Mouse (Mus musculus): ENCODE results near the gene Sox2. TPM values are rescaled to one million over a fixed set of nuclear protein-coding genes. Genes with fewer than 3 reads are reported as not detected.

The Sox2 gene
- 4.0 and 5.0 TPM in 2 replicates for polyA plus RNA-seq (2014; fragmentation: Nextera tagmentation; extraction: Ambion mirVana)

- H3K4me1 ChIP-seq (ENCODE audit: insufficient read depth) = peaks cover 3% of the 10 kb centered on the region; the same call in 1 of the 2 replicates
- peak within 1 kb of the TSS; percentile 41 for H3K4me3 ChIP-seq (ENCODE audit: low read depth, low read length)
- WGBS = under 1% methylated on average over 84 of the region's 86 CpGs
- peak within 1 kb of the TSS; percentile 64 for H3K4me2 ChIP-seq
- H3K9me3 ChIP-seq (ENCODE audit: low read depth, low read length) = no peaks in the 10 kb centered on the region
- ATAC-seq (ENCODE audit: insufficient read depth) (peak; percentile 91), DNase-seq (peak; percentile 85)
- no peaks in the 10 kb centered on the region for H3K36me3 ChIP-seq (ENCODE audit: insufficient read depth)
- peaks cover 92% of the 10 kb centered on the region for H3K27me3 ChIP-seq (ENCODE audit: insufficient read depth, low read length)
- H3K27ac ChIP-seq (ENCODE audit: low read depth) = peak within 1 kb of the TSS; percentile 83
- TF ChIP-seq CTCF (IDR thresholded peaks at IDR 0.05; ENCODE audit: low read depth) = no peak
- peak within 1 kb of the TSS; percentile 53 for H3K9ac ChIP-seq
Measured at GRCm38 (mm10) chr3:34649726-34650620, at the start of gene Sox2. Gene Sox2 (plus strand): TSS chr3:34650405.

GRCm38 (mm10) chr3:34601116-34601515 lies 49.1 kb upstream of the Sox2 start:
- Histone ChIP-seq H3K4me1 (ENCODE audit: insufficient read depth) (no peaks in the 10 kb centered on the region), H3K9me3 (ENCODE audit: low read depth, low read length) (no peaks in the 10 kb centered on the region), H3K27me3 (ENCODE audit: insufficient read depth, low read length) (no peaks in the 10 kb centered on the region), H3K4me3 (ENCODE audit: low read depth, low read length) (no peak overlapping the region), H3K27ac (ENCODE audit: low read depth) (no peak overlapping the region), H3K9ac (no peak overlapping the region), H3K36me3 (ENCODE audit: insufficient read depth) (no peaks in the 10 kb centered on the region), H3K4me2 (no peak overlapping the region)
- 54% methylated on average over 2 of the region's 2 CpGs for WGBS
- TF ChIP-seq CTCF (IDR thresholded peaks at IDR 0.05; ENCODE audit: low read depth) = 0 out of 2 replicates have a peak, but pooled peaks have one; percentile 3
- ATAC-seq (ENCODE audit: insufficient read depth) (no peak), DNase-seq (no peak)

- H3K9me3 ChIP-seq (ENCODE audit: low read depth, low read length) = no peaks in the 10 kb centered on the region
- DNase-seq (no peak), ATAC-seq (ENCODE audit: insufficient read depth) (no peak)
- H3K4me2 ChIP-seq = no peak overlapping the region
- no peak overlapping the region for H3K9ac ChIP-seq
- H3K27me3 ChIP-seq (ENCODE audit: insufficient read depth, low read length) = no peaks in the 10 kb centered on the region
- WGBS = 58% methylated on average over 7 of the region's 7 CpGs
- H3K4me1 ChIP-seq (ENCODE audit: insufficient read depth) = no peaks in the 10 kb centered on the region
- no peaks in the 10 kb centered on the region for H3K36me3 ChIP-seq (ENCODE audit: insufficient read depth)
- H3K4me3 ChIP-seq (ENCODE audit: low read depth, low read length) = no peak overlapping the region
- no peak for TF ChIP-seq CTCF (IDR thresholded peaks at IDR 0.05; ENCODE audit: low read depth)
- H3K27ac ChIP-seq (ENCODE audit: low read depth) = no peak overlapping the region
Measured at GRCm38 (mm10) chr3:34614107-34614506, 36.1 kb upstream of the Sox2 start.

GRCm38 (mm10) chr3:34615526-34615925 lies 34.7 kb upstream of the Sox2 start:
- peak; percentile 59 for DNase-seq
- 40% methylated on average over 15 of the region's 15 CpGs for WGBS
- ATAC-seq (ENCODE audit: insufficient read depth) = peak; percentile 84
- no peak overlapping the region for H3K27ac ChIP-seq (ENCODE audit: low read depth)
- H3K4me3 ChIP-seq (ENCODE audit: low read depth, low read length) = no peak overlapping the region
- H3K4me1 ChIP-seq (ENCODE audit: insufficient read depth) = no peaks in the 10 kb centered on the region
- H3K4me2 ChIP-seq = no peak overlapping the region
- no peak for TF ChIP-seq CTCF (IDR thresholded peaks at IDR 0.05; ENCODE audit: low read depth)
- no peaks in the 10 kb centered on the region for H3K27me3 ChIP-seq (ENCODE audit: insufficient read depth, low read length)
- H3K9ac ChIP-seq = no peak overlapping the region
- no peaks in the 10 kb centered on the region for H3K36me3 ChIP-seq (ENCODE audit: insufficient read depth)
- H3K9me3 ChIP-seq (ENCODE audit: low read depth, low read length) = no peaks in the 10 kb centered on the region

GRCm38 (mm10) chr3:34618934-34619333 lies 31.3 kb upstream of the Sox2 start:
- ATAC-seq (ENCODE audit: insufficient read depth) = no peak
- no peak overlapping the region for H3K4me3 ChIP-seq (ENCODE audit: low read depth, low read length)
- no peaks in the 10 kb centered on the region for H3K4me1 ChIP-seq (ENCODE audit: insufficient read depth)
- 63% methylated on average over 7 of the region's 7 CpGs for WGBS
- no peak overlapping the region for H3K27ac ChIP-seq (ENCODE audit: low read depth)
- no peak overlapping the region for H3K4me2 ChIP-seq
- H3K9me3 ChIP-seq (ENCODE audit: low read depth, low read length) = no peaks in the 10 kb centered on the region
- no peaks in the 10 kb centered on the region for H3K36me3 ChIP-seq (ENCODE audit: insufficient read depth)
- DNase-seq = no peak
- H3K27me3 ChIP-seq (ENCODE audit: insufficient read depth, low read length) = no peaks in the 10 kb centered on the region
- no peak overlapping the region for H3K9ac ChIP-seq
- TF ChIP-seq CTCF (IDR thresholded peaks at IDR 0.05; ENCODE audit: low read depth) = no peak

- H3K4me2 ChIP-seq = no peak overlapping the region
- TF ChIP-seq CTCF (IDR thresholded peaks at IDR 0.05; ENCODE audit: low read depth) = no peak
- no peaks in the 10 kb centered on the region for H3K9me3 ChIP-seq (ENCODE audit: low read depth, low read length)
- WGBS = 65% methylated on average over 4 of the region's 4 CpGs
- DNase-seq = no peak
- no peak overlapping the region for H3K27ac ChIP-seq (ENCODE audit: low read depth)
- H3K36me3 ChIP-seq (ENCODE audit: insufficient read depth) = no peaks in the 10 kb centered on the region
- no peak for ATAC-seq (ENCODE audit: insufficient read depth)
- H3K4me3 ChIP-seq (ENCODE audit: low read depth, low read length) = no peak overlapping the region
- H3K4me1 ChIP-seq (ENCODE audit: insufficient read depth) = no peaks in the 10 kb centered on the region
- H3K9ac ChIP-seq = no peak overlapping the region
- no peaks in the 10 kb centered on the region for H3K27me3 ChIP-seq (ENCODE audit: insufficient read depth, low read length)
Measured at GRCm38 (mm10) chr3:34620121-34620520, 30.1 kb upstream of the Sox2 start.

- no peaks in the 10 kb centered on the region for H3K36me3 ChIP-seq (ENCODE audit: insufficient read depth)
Measured at GRCm38 (mm10) chr3:34624721-34625270, 25.4 kb upstream of the Sox2 start.

More at GRCm38 (mm10) chr3:34624721-34625270, 25.4 kb upstream of the Sox2 start:
- no peak for TF ChIP-seq CTCF (IDR thresholded peaks at IDR 0.05; ENCODE audit: low read depth)
- Histone ChIP-seq H3K4me2 (no peak overlapping the region), H3K27ac (ENCODE audit: low read depth) (no peak overlapping the region), H3K4me1 (ENCODE audit: insufficient read depth) (no peaks in the 10 kb centered on the region), H3K9ac (no peak overlapping the region), H3K27me3 (ENCODE audit: insufficient read depth, low read length) (no peaks in the 10 kb centered on the region), H3K4me3 (ENCODE audit: low read depth, low read length) (no peak overlapping the region), H3K9me3 (ENCODE audit: low read depth, low read length) (no peaks in the 10 kb centered on the region)
- 85% methylated on average over 16 of the region's 16 CpGs for WGBS
- no peak for ATAC-seq (ENCODE audit: insufficient read depth)
- no peak for DNase-seq
